Mouse (Mus musculus) liver, postnatal 0 days (tissue): ENCODE results near the gene Fcrl1.

Experiments used
- CTCF ChIP-seq: sonication (generic); IDR thresholded peaks from 2 replicates; pipeline ENCODE4 v1.5.1; 2016; ENCODE audit warnings: antibody characterized with exemption, low read depth
- EP300 ChIP-seq: IDR thresholded peaks from 2 replicates; pipeline ENCODE4 v1.6.1; 2016; ENCODE audit warnings: antibody characterized with exemption, low read depth, mild to moderate bottlenecking

DNA sequence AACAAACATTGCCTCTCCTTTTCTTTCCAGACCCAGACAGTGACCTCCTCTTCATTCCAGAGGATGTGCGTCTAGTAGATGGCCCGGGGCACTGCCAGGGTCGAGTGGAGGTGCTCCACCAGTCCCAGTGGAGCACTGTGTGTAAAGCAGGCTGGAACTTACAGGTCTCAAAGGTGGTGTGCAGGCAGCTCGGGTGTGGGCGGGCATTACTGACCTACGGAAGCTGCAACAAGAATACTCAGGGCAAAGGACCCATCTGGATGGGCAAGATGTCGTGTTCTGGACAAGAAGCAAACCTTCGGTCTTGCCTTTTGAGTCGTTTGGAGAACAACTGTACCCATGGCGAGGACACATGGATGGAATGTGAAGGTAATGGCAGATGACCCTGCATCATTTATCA is 8.7 kb upstream of the Fcrl1 start:
- TF ChIP-seq CTCF (no peak), EP300 (no peak)
